Mouse (Mus musculus) limb, embryonic 12.5 days (tissue): ENCODE measurements around the gene Klri1. TPM values are rescaled to one million over a fixed set of nuclear protein-coding genes. Genes with fewer than 3 reads are reported as not detected.
"Not testable (repeated sequence)": the region's sequence is repeated elsewhere in the genome, so short reads cannot be mapped to it uniquely, and the experiment has no call there.

Source experiments
- ATAC-seq: fragments of 200-750 bp; cut with Nextera tagmentation; 2 replicates; pipeline ENCODE4 v1.8.0; 2017; ENCODE audit warnings: low read depth, moderate TSS enrichment; ENCODE audit not compliant: insufficient number of reproducible peaks, insufficient read depth, low FRiP score, low TSS enrichment
- H3K27ac ChIP-seq: fragments of 300-500 bp; sonication (generic); 2 replicates; pipeline ENCODE4 v1.5.1; 2016; ENCODE audit warnings: mild to moderate bottlenecking, moderate library complexity
- H3K27me3 ChIP-seq: fragments of 300-500 bp; sonication (generic); 2 replicates; pipeline ENCODE4 v1.6.1; 2016; ENCODE audit warnings: mild to moderate bottlenecking, moderate library complexity
- H3K36me3 ChIP-seq: fragments of 300-500 bp; sonication (generic); 2 replicates; pipeline ENCODE4 v1.6.1; 2016; ENCODE audit warnings: mild to moderate bottlenecking, moderate library complexity
- H3K4me1 ChIP-seq: fragments of 300-500 bp; sonication (generic); replicated peaks from 2 replicates; pipeline ENCODE4 v1.6.1; 2016
- H3K4me2 ChIP-seq: fragments of 300-500 bp; sonication (generic); 2 replicates; pipeline ENCODE4 v1.6.1; 2016; ENCODE audit warnings: mild to moderate bottlenecking, moderate library complexity
- H3K4me3 ChIP-seq: fragments of 300-500 bp; sonication (generic); replicated peaks from 2 replicates; pipeline ENCODE4 v1.5.1; 2016; ENCODE audit warnings: mild to moderate bottlenecking
- H3K9ac ChIP-seq: fragments of 300-500 bp; sonication (generic); replicated peaks from 2 replicates; pipeline ENCODE4 v1.6.1; 2016; ENCODE audit warnings: mild to moderate bottlenecking, moderate library complexity
- H3K9me3 ChIP-seq: fragments of 300-500 bp; sonication (generic); 2 replicates; pipeline ENCODE4 v1.6.1; 2016; ENCODE audit warnings: mild to moderate bottlenecking, moderate library complexity
- WGBS: fragments of 180-500 bp; shearing (Covaris S2); methylation state at CpG from one replicate; pipeline ENCODE4 v1.1.7; 2016; 5-methylcytosine and 5-hydroxymethylcytosine counted together
- polyA plus RNA-seq: library from polyadenylated mRNA; unstranded; fragments of >200 nt; fragmentation: Nextera tagmentation; extraction: Ambion mirVana; gene quantifications from 2 replicates; pipeline ENCODE4 v1.2.1, GENCODE M21; 2016

The Klri1 gene
- polyA plus RNA-seq: not detected in 2 replicates

- Histone ChIP-seq H3K27ac (no peak within 1 kb of the TSS), H3K27me3 (no peaks in the 10 kb centered on the region), H3K36me3 (no peaks in the 10 kb centered on the region), H3K9ac (no peak within 1 kb of the TSS), H3K4me3 (no peak within 1 kb of the TSS), H3K4me2 (no peak within 1 kb of the TSS), H3K9me3 (no peaks in the 10 kb centered on the region), H3K4me1 (no peaks in the 10 kb centered on the region)
- no peak for ATAC-seq
- 90% methylated on average over 4 of the region's 4 CpGs for WGBS
These were observed at the start of gene Klri1 for GRCm38 (mm10) chr6:129717032-129717431. Gene Klri1, minus strand, starts transcription at chr6:129717132.

DNA sequence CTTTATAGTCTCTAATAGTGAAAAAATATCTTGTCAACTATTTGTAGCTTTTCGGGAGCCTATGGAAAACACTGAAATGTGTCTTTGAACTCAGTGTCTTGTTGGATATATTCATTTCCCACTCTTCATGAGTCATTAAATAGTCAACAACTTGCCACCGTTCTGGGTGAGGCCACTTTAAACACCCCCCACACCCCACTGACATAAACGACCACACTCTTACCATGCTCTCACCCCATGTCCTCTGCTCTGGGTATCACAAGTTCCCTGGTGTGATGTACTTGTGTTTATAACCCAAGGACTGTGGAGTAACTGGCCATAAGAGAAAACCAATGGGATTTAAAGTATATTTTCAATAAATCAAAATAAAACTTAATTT is 30.7 kb upstream of the Klri1 start:
- H3K4me1 ChIP-seq: no peaks in the 10 kb centered on the region
- no peak overlapping the region for H3K4me2 ChIP-seq
- H3K9ac ChIP-seq: no peak overlapping the region
- no peak overlapping the region for H3K27ac ChIP-seq
- no peaks in the 10 kb centered on the region; the same call in 1 of the 2 replicates for H3K9me3 ChIP-seq
- 79% methylated on average over 3 of the region's 3 CpGs for WGBS
- ATAC-seq: no peak
- H3K36me3 ChIP-seq: no peaks in the 10 kb centered on the region
- H3K27me3 ChIP-seq: no peaks in the 10 kb centered on the region
- H3K4me3 ChIP-seq: no peak overlapping the region

- no peak overlapping the region for H3K4me3 ChIP-seq
- no peak overlapping the region for H3K4me2 ChIP-seq
- H3K27me3 ChIP-seq: no peaks in the 10 kb centered on the region
- no peak overlapping the region for H3K27ac ChIP-seq
- ATAC-seq: no peak
- no peak overlapping the region for H3K9ac ChIP-seq
- H3K36me3 ChIP-seq: no peaks in the 10 kb centered on the region
- WGBS: 81% methylated on average over 4 of the region's 4 CpGs
- H3K9me3 ChIP-seq: no peaks in the 10 kb centered on the region; the same call in 1 of the 2 replicates
- no peaks in the 10 kb centered on the region for H3K4me1 ChIP-seq
These were observed 30.2 kb upstream of the Klri1 start for GRCm38 (mm10) chr6:129747016-129747653.

GRCm38 (mm10) chr6:129746151-129746550 is 29.2 kb upstream of the Klri1 start:
- no peak overlapping the region for H3K4me3 ChIP-seq
- no peaks in the 10 kb centered on the region for H3K27me3 ChIP-seq
- H3K4me2 ChIP-seq: no peak overlapping the region
- no peaks in the 10 kb centered on the region for H3K4me1 ChIP-seq
- no peak overlapping the region for H3K9ac ChIP-seq
- no peaks in the 10 kb centered on the region for H3K36me3 ChIP-seq
- H3K9me3 ChIP-seq: no peaks in the 10 kb centered on the region; the same call in 1 of the 2 replicates
- no peak overlapping the region for H3K27ac ChIP-seq
- 60% methylated on average over 3 of the region's 3 CpGs for WGBS
- no peak for ATAC-seq

- WGBS: 74% methylated on average over 2 of the region's 2 CpGs
- Histone ChIP-seq H3K4me2 (no peak within 1 kb of the TSS), H3K9ac (no peak within 1 kb of the TSS), H3K27me3 (no peaks in the 10 kb centered on the region), H3K9me3 (no peaks in the 10 kb centered on the region), H3K36me3 (no peaks in the 10 kb centered on the region), H3K4me1 (no peaks in the 10 kb centered on the region), H3K4me3 (no peak within 1 kb of the TSS), H3K27ac (no peak within 1 kb of the TSS)
- no peak for ATAC-seq
These were observed 23.3 kb upstream of the Klri1 start, which contains the start of gene Klri2 for GRCm38 (mm10) chr6:129740069-129740721. Gene Klri2, minus strand, starts transcription at chr6:129740484.

DNA sequence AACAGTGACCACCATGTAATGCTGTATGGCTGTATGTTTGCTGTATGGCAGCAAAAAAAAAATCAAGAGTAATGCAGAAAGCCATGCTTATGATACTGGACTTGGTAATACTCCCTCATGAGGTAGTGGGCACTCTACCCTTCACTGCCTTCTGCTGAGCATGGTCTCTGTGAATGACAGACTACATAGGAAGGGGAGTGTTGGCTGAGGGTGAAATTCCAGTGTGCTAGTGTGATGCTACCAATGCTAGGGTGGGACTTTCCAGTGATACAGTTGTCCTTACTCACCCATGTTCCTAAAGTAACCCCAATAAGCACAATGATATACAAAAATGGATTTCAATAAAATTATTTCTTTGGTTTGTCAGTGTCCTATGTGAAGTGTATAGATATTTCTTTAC is 19.5 kb upstream of the Klri1 start:
- no peak overlapping the region for H3K4me2 ChIP-seq
- no peak overlapping the region for H3K27ac ChIP-seq
- no peak overlapping the region for H3K9ac ChIP-seq
- H3K36me3 ChIP-seq: no peaks in the 10 kb centered on the region
- no peak overlapping the region for H3K4me3 ChIP-seq
- no peaks in the 10 kb centered on the region for H3K4me1 ChIP-seq
- H3K9me3 ChIP-seq: no peaks in the 10 kb centered on the region
- ATAC-seq: no peak
- H3K27me3 ChIP-seq: no peaks in the 10 kb centered on the region

- no peak overlapping the region for H3K4me3 ChIP-seq
- no peaks in the 10 kb centered on the region for H3K4me1 ChIP-seq
- no peak overlapping the region for H3K4me2 ChIP-seq
- no peak for ATAC-seq
- no peaks in the 10 kb centered on the region for H3K36me3 ChIP-seq
- no peak overlapping the region for H3K27ac ChIP-seq
- no peaks in the 10 kb centered on the region for H3K27me3 ChIP-seq
- no peaks in the 10 kb centered on the region for H3K9me3 ChIP-seq
- WGBS: 87% methylated on average over 1 of the region's 1 CpGs
- no peak overlapping the region for H3K9ac ChIP-seq
These were observed 10.3 kb upstream of the Klri1 start for GRCm38 (mm10) chr6:129727237-129727636.

- no peak overlapping the region for H3K4me2 ChIP-seq
- H3K36me3 ChIP-seq: no peaks in the 10 kb centered on the region
- H3K4me1 ChIP-seq: no peaks in the 10 kb centered on the region
- H3K4me3 ChIP-seq: no peak overlapping the region
- no peak for ATAC-seq
- no peaks in the 10 kb centered on the region for H3K9me3 ChIP-seq
- H3K9ac ChIP-seq: no peak overlapping the region
- H3K27me3 ChIP-seq: no peaks in the 10 kb centered on the region
- no peak overlapping the region for H3K27ac ChIP-seq
- WGBS: 65% methylated on average over 1 of the region's 1 CpGs
These were observed 4.5 kb upstream of the Klri1 start for GRCm38 (mm10) chr6:129721390-129721789.

DNA sequence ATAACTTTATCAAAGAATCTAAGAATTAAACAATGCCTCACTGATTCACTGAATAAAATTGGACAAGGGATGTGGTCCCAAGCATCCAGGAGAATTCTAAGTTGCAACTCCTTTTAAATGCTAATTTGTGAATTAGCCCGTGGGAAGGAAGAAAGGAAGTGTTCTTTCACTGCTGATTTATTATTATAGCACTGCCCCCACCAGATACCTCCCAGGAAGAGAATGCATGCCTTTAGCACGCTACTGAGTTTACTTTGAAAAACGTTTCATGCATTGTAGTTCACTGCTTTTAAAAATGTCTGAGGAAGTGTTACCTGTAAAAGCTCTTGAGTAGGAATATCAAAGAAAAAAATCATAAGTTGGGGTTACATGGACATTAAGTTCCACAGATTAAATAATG is 3.6 kb upstream of the Klri1 start:
- no peak for ATAC-seq
- WGBS: 14% methylated on average over 3 of the region's 3 CpGs
- Histone ChIP-seq H3K9ac (no peak overlapping the region), H3K4me2 (no peak overlapping the region), H3K27ac (no peak overlapping the region), H3K9me3 (no peaks in the 10 kb centered on the region), H3K4me1 (no peaks in the 10 kb centered on the region), H3K27me3 (no peaks in the 10 kb centered on the region), H3K4me3 (no peak overlapping the region), H3K36me3 (no peaks in the 10 kb centered on the region)

GRCm38 (mm10) chr6:129713566-129713965 is 3.4 kb downstream of the Klri1 start:
- no peak overlapping the region for H3K4me3 ChIP-seq
- WGBS: 22% methylated on average over 1 of the region's 1 CpGs
- no peaks in the 10 kb centered on the region for H3K27me3 ChIP-seq
- no peak overlapping the region for H3K27ac ChIP-seq
- no peaks in the 10 kb centered on the region for H3K9me3 ChIP-seq
- no peak overlapping the region for H3K9ac ChIP-seq
- ATAC-seq: no peak
- no peak overlapping the region for H3K4me2 ChIP-seq
- no peaks in the 10 kb centered on the region for H3K36me3 ChIP-seq
- no peaks in the 10 kb centered on the region for H3K4me1 ChIP-seq

GRCm38 (mm10) chr6:129691436-129691835 is 25.5 kb downstream of the Klri1 start:
- not testable (repeated sequence) for H3K36me3 ChIP-seq, H3K27me3 ChIP-seq, H3K9me3 ChIP-seq, H3K4me2 ChIP-seq, ATAC-seq, H3K4me3 ChIP-seq, H3K9ac ChIP-seq, H3K4me1 ChIP-seq, H3K27ac ChIP-seq
- 66% methylated on average over 10 of the region's 10 CpGs for WGBS

DNA sequence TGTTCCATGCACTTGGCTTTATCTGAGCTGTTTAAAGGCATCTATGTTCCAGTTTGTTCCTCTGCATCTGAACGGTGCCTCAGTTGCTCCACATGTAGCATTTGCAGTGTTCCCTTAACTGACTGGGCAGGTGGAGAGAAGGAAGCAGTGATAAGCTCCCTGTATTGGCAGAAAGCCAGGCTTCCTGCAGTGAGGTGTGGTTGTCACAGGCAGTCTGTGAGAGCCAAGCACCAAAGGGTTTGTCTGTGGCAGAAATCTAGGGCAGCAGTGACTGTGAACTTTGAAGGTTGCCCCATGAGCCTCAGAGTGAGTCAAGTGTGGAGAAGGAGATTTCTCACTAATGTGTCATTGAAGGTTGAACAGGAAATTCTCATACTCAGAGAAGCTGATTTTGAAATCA is 36.6 kb downstream of the Klri1 start:
- ATAC-seq: no peak
- whole genome bisulfite sequencing: 73% methylated on average over 1 of the region's 1 CpGs

More for the DNA sequence above, 36.6 kb downstream of the Klri1 start:
- Histone ChIP-seq H3K4me1 (no peaks in the 10 kb centered on the region), H3K4me2 (no peak overlapping the region), H3K27me3 (no peaks in the 10 kb centered on the region), H3K9me3 (no peaks in the 10 kb centered on the region), H3K4me3 (no peak overlapping the region), H3K9ac (no peak overlapping the region), H3K36me3 (no peaks in the 10 kb centered on the region), H3K27ac (no peak overlapping the region)
